Comparison of ENCODE assay signal across 13 mouse cellular contexts in genomic region chr10:120655238-120655931, GRCm38 (mm10).
DNase-seq lines count a peak whose midpoint lies in the region; ATAC-seq and TF ChIP-seq lines count a peak whose summit lies in the region.
"Had no signal": no experiment of that assay in that cellular context is flagged by ENCODE, and none has a peak within 500 bp of the region (broad histone marks: within the 10 kb centered on the region; RNA-seq: fewer than 3 reads in every experiment).

No protein-coding gene starts in this region.

- TF ChIP-seq POLR2A in brain, embryonic 14.5 days (IDR thresholded peaks at IDR 0.05; ENCODE audit: borderline replicate concordance, extremely low read depth, insufficient read depth, insufficient read length, poor library complexity, severe bottlenecking), result no peak

- peak; percentile 67 for ATAC-seq in hindbrain, postnatal 0 days
- ATAC-seq in hindbrain, embryonic 11.5 days (ENCODE audit: low FRiP score), result no peak
- no peak for ATAC-seq in erythroblast, adult 5-6 weeks (replicated peaks; ENCODE audit: low FRiP score, poor library complexity, severe bottlenecking)
- ATAC-seq: intestine, embryonic 16.5 days had no signal

- no peaks in the 10 kb centered on the region for H3K9me3 ChIP-seq in hindbrain, postnatal 0 days (ENCODE audit: low read length)
- no peaks in the 10 kb centered on the region for H3K9me3 ChIP-seq in hindbrain, embryonic 11.5 days (ENCODE audit: control insufficient read depth, low read length)
- H3K9me3 ChIP-seq: lung, embryonic 15.5 days had no signal

- peak overlapping the region; percentile 54; the same call in 1 of the 2 replicates for H3K27ac ChIP-seq in hindbrain, postnatal 0 days
- H3K27ac ChIP-seq in hindbrain, embryonic 11.5 days (ENCODE audit: low read depth, low read length), result no peak overlapping the region
- H3K27ac ChIP-seq: lung, embryonic 15.5 days had no signal

- no peaks in the 10 kb centered on the region for H3K36me3 ChIP-seq in hindbrain, postnatal 0 days (ENCODE audit: insufficient read depth, low read length)
- no peaks in the 10 kb centered on the region for H3K36me3 ChIP-seq in hindbrain, embryonic 11.5 days (ENCODE audit: control insufficient read depth, insufficient read depth, low read length)
- H3K36me3 ChIP-seq: lung, embryonic 15.5 days had no signal

- H3K4me1 ChIP-seq in hindbrain, postnatal 0 days (ENCODE audit: insufficient read depth, low read length), result no peaks in the 10 kb centered on the region
- no peaks in the 10 kb centered on the region for H3K4me1 ChIP-seq in hindbrain, embryonic 11.5 days (replicated peaks; ENCODE audit: control insufficient read depth, insufficient read depth, low read length)

- H3K9ac ChIP-seq in hindbrain, postnatal 0 days (replicated peaks; ENCODE audit: low read length), result no peak overlapping the region
- no peak overlapping the region for H3K9ac ChIP-seq in hindbrain, embryonic 11.5 days (ENCODE audit: low read depth, low read length)
- H3K9ac ChIP-seq: lung, embryonic 15.5 days had no signal

- 47% methylated on average over 14 of the region's 14 CpGs for WGBS in hindbrain, postnatal 0 days
- 85% methylated on average over 14 of the region's 14 CpGs for WGBS in hindbrain, embryonic 11.5 days

- no peak for TF ChIP-seq CTCF in hindbrain, postnatal 0 days (IDR thresholded peaks at IDR 0.05; ENCODE audit: low read depth)
- TF ChIP-seq CTCF in brain, embryonic 14.5 days (IDR thresholded peaks at IDR 0.05; ENCODE audit: borderline replicate concordance, extremely low read depth, insufficient read depth, insufficient read length), result no peak

- DNase-seq in adrenal gland, postnatal 10 days, result peak; percentile 55
- DNase-seq in adrenal gland, adult 2 months, result no peak
- DNase-seq in hindbrain, postnatal 0 days (ENCODE audit: low spot score), result peak; percentile 85
- no peak for DNase-seq in hindbrain, embryonic 11.5 days (ENCODE audit: low spot score)
- DNase-seq in brain, embryonic 14.5 days (ENCODE audit: low read depth), result peak; percentile 90
- DNase-seq in cerebellum, postnatal 25 days, result peak; percentile 40 to 65
- no peak for DNase-seq in embryo, embryonic 10 days (ENCODE audit: low spot score)
- DNase-seq: kidney, postnatal 36 days; liver had no signal

- H3K4me3 ChIP-seq in hindbrain, postnatal 0 days (ENCODE audit: low read length), result no peak overlapping the region
- H3K4me3 ChIP-seq in hindbrain, embryonic 11.5 days (ENCODE audit: low read depth, low read length), result no peak overlapping the region
- H3K4me3 ChIP-seq: lung, embryonic 15.5 days; megakaryocyte, embryonic 14.5 days had no signal

- 0 out of 2 replicates have a peak overlapping the region, but pooled peaks have one; percentile 8 for H3K4me2 ChIP-seq in hindbrain, postnatal 0 days (ENCODE audit: low read depth, low read length)
- H3K4me2 ChIP-seq in hindbrain, embryonic 11.5 days (replicated peaks; ENCODE audit: low read depth, low read length), result no peak overlapping the region
- H3K4me2 ChIP-seq: lung, embryonic 15.5 days had no signal

- H3K27me3 ChIP-seq in hindbrain, postnatal 0 days (ENCODE audit: insufficient read depth, low read length), result no peaks in the 10 kb centered on the region
- no peaks in the 10 kb centered on the region for H3K27me3 ChIP-seq in hindbrain, embryonic 11.5 days (ENCODE audit: control insufficient read depth, insufficient read depth, low read length)
- H3K27me3 ChIP-seq: lung, embryonic 15.5 days; megakaryocyte, embryonic 14.5 days had no signal

Comparison
In these comparisons a context has a peak if more than half of its experiments do, and no peak if none do; other contexts are left out.
1. DNase-seq: peak in adrenal gland, postnatal 10 days (single experiment), hindbrain, postnatal 0 days (single experiment), brain, embryonic 14.5 days (single experiment) and cerebellum, postnatal 25 days (2 of 2); none in adrenal gland, adult 2 months (single experiment), hindbrain, embryonic 11.5 days (single experiment) and embryo, embryonic 10 days (single experiment).